Mouse (Mus musculus): ENCODE results near the gene 5730596B20Rik.

The 5730596B20Rik gene

GRCm38 (mm10) chr6:52224895-52225611, 47.8 kb downstream of the 5730596B20Rik start:
- no peak for DNase-seq (ENCODE audit: low spot score in 2 of 2)

GRCm38 (mm10) chr6:52225612-52226568, 48.6 kb downstream of the 5730596B20Rik start:
- DNase-seq (ENCODE audit: low spot score in 2 of 2), result no peak

GRCm38 (mm10) chr6:52226569-52227257, 49.4 kb downstream of the 5730596B20Rik start:
- DNase-seq (ENCODE audit: low spot score in 2 of 2), result no peak

- no peak for DNase-seq (ENCODE audit: low spot score in 2 of 2)
These were observed 50.3 kb downstream of the 5730596B20Rik start for GRCm38 (mm10) chr6:52227470-52228222.

GRCm38 (mm10) chr6:52228475-52229465, 51.5 kb downstream of the 5730596B20Rik start:
- DNase-seq (ENCODE audit: low spot score in 2 of 2), result no peak

- no peak for DNase-seq (ENCODE audit: low spot score in 2 of 2)
These were observed 52.5 kb downstream of the 5730596B20Rik start for GRCm38 (mm10) chr6:52229558-52230416.
